Mouse (Mus musculus): ENCODE results near the gene Cmss1.

GRCm38 (mm10) chr16:57502761-57503160 is 103.9 kb downstream of the Cmss1 start:
- no peak for TF ChIP-seq CTCF (IDR thresholded peaks at IDR 0.05; ENCODE audit: extremely low read depth, insufficient read length, insufficient replicate concordance, low read depth, low read length)
- no peak for TF ChIP-seq POLR2A (IDR thresholded peaks at IDR 0.05; ENCODE audit: low read depth, low read length)

Measured in small intestine, adult 2 months (tissue).